ENCODE assay signal across 14 mouse cellular contexts in the genomic region with DNA sequence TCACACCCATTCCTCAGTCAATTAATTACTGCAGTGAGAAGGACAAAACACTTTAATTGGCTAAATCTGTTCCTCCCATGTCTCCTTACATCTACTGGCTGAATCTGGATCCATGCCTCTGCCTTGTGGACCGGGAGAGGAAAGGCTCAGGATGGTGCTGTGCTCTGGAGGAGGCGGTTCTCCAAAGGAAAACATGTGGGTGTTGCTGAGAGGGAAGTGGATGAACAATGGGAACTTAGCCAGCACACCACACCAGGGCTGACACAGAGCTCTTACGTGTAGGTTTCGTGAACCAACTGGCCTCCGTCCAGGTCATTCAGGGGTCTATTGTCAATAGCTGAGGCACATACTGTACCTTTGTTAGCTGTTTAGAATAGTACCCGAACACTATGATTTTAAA.
DNase-seq lines count a peak whose midpoint lies in the region; ATAC-seq and TF ChIP-seq lines count a peak whose summit lies in the region.
"Had no signal": no experiment of that assay in that cellular context is flagged by ENCODE, and none has a peak within 500 bp of the region (broad histone marks: within the 10 kb centered on the region; RNA-seq: fewer than 3 reads in every experiment).

No protein-coding gene starts in this region.

- no peak overlapping the region for H3K27ac ChIP-seq in hindbrain, postnatal 0 days
- no peak overlapping the region for H3K27ac ChIP-seq in hindbrain, embryonic 11.5 days (ENCODE audit: low read depth, low read length)
- H3K27ac ChIP-seq in lung, embryonic 16.5 days (ENCODE audit: low read length) = no peak overlapping the region
- H3K27ac ChIP-seq: intestine, embryonic 15.5 days; stomach, postnatal 0 days had no signal

- WGBS in hindbrain, postnatal 0 days = 57% methylated on average over 6 of the region's 6 CpGs
- WGBS in hindbrain, embryonic 11.5 days = 89% methylated on average over 6 of the region's 6 CpGs
- WGBS in lung, embryonic 16.5 days = 40% methylated on average over 6 of the region's 6 CpGs

- no peaks in the 10 kb centered on the region for H3K36me3 ChIP-seq in hindbrain, postnatal 0 days (ENCODE audit: insufficient read depth, low read length)
- no peaks in the 10 kb centered on the region for H3K36me3 ChIP-seq in hindbrain, embryonic 11.5 days (ENCODE audit: control insufficient read depth, insufficient read depth, low read length)
- no peaks in the 10 kb centered on the region for H3K36me3 ChIP-seq in lung, embryonic 16.5 days (ENCODE audit: control insufficient read depth, insufficient read depth, low read length)
- H3K36me3 ChIP-seq: intestine, embryonic 15.5 days had no signal

- no peaks in the 10 kb centered on the region for H3K9me3 ChIP-seq in hindbrain, postnatal 0 days (ENCODE audit: low read length)
- H3K9me3 ChIP-seq in hindbrain, embryonic 11.5 days (ENCODE audit: control insufficient read depth, low read length) = no peaks in the 10 kb centered on the region
- H3K9me3 ChIP-seq in lung, embryonic 16.5 days (ENCODE audit: control insufficient read depth, low read length) = no peaks in the 10 kb centered on the region
- H3K9me3 ChIP-seq: intestine, embryonic 15.5 days had no signal

- no peaks in the 10 kb centered on the region for H3K4me1 ChIP-seq in hindbrain, postnatal 0 days (ENCODE audit: insufficient read depth, low read length)
- no peaks in the 10 kb centered on the region for H3K4me1 ChIP-seq in hindbrain, embryonic 11.5 days (replicated peaks; ENCODE audit: control insufficient read depth, insufficient read depth, low read length)
- H3K4me1 ChIP-seq in lung, embryonic 16.5 days (replicated peaks; ENCODE audit: control insufficient read depth, insufficient read depth, low read length) = peaks cover 3% of the 10 kb centered on the region; the same call in 1 of the 2 replicates
- H3K4me1 ChIP-seq: intestine, embryonic 15.5 days had no signal

- no peaks in the 10 kb centered on the region for H3K27me3 ChIP-seq in hindbrain, postnatal 0 days (ENCODE audit: insufficient read depth, low read length)
- H3K27me3 ChIP-seq in hindbrain, embryonic 11.5 days (ENCODE audit: control insufficient read depth, insufficient read depth, low read length) = no peaks in the 10 kb centered on the region
- H3K27me3 ChIP-seq in lung, embryonic 16.5 days (ENCODE audit: control insufficient read depth, insufficient read depth, low read depth, low read length) = no peaks in the 10 kb centered on the region
- H3K27me3 ChIP-seq: intestine, embryonic 15.5 days had no signal

- no peak overlapping the region for H3K4me2 ChIP-seq in hindbrain, postnatal 0 days (ENCODE audit: low read depth, low read length)
- no peak overlapping the region for H3K4me2 ChIP-seq in hindbrain, embryonic 11.5 days (replicated peaks; ENCODE audit: low read depth, low read length)
- no peak overlapping the region for H3K4me2 ChIP-seq in lung, embryonic 16.5 days (ENCODE audit: low read depth, low read length)
- H3K4me2 ChIP-seq: intestine, embryonic 15.5 days had no signal

- ATAC-seq in hindbrain, postnatal 0 days = no peak
- ATAC-seq in hindbrain, embryonic 11.5 days (ENCODE audit: low FRiP score) = no peak
- peak; percentile 64 for ATAC-seq in lung, embryonic 16.5 days (ENCODE audit: low read depth)
- ATAC-seq in monocyte, adult 5-6 weeks (replicated peaks; ENCODE audit: insufficient number of reproducible peaks, low FRiP score, low TSS enrichment, poor library complexity, severe bottlenecking) = no peak
- ATAC-seq: intestine, embryonic 15.5 days had no signal

- H3K9ac ChIP-seq in hindbrain, postnatal 0 days (replicated peaks; ENCODE audit: low read length) = no peak overlapping the region
- no peak overlapping the region for H3K9ac ChIP-seq in hindbrain, embryonic 11.5 days (ENCODE audit: low read depth, low read length)
- no peak overlapping the region for H3K9ac ChIP-seq in lung, embryonic 16.5 days (ENCODE audit: low read length)
- H3K9ac ChIP-seq: intestine, embryonic 15.5 days had no signal

- peak; percentile 38 to 45 for DNase-seq in cerebellum, postnatal 10 days
- no peak for DNase-seq in cerebellum, adult 8-10 months
- peak; percentile 22 for DNase-seq in hindbrain, postnatal 0 days (ENCODE audit: low spot score)
- no peak for DNase-seq in hindbrain, embryonic 11.5 days (ENCODE audit: low spot score)
- DNase-seq in ES-CJ7 (ENCODE audit: low read depth, low spot score) = peak; percentile 20
- DNase-seq in adrenal gland, postnatal 10 days = no peak
- DNase-seq: adrenal gland, postnatal 36 days; cerebellum, adult 11-12 months; spleen, adult 18-20 months had no signal

- TF ChIP-seq CTCF in hindbrain, postnatal 0 days (IDR thresholded peaks at IDR 0.05; ENCODE audit: low read depth) = no peak

- H3K4me3 ChIP-seq in hindbrain, postnatal 0 days (ENCODE audit: low read length) = no peak overlapping the region
- H3K4me3 ChIP-seq in hindbrain, embryonic 11.5 days (ENCODE audit: low read depth, low read length) = no peak overlapping the region
- H3K4me3 ChIP-seq in lung, embryonic 16.5 days (ENCODE audit: low read length) = no peak overlapping the region
- H3K4me3 ChIP-seq: erythroblast, embryonic 14.5 days; intestine, embryonic 15.5 days had no signal

Comparison
In these comparisons a context has a peak if more than half of its experiments do, and no peak if none do; other contexts are left out.
1. DNase-seq: peak in cerebellum, postnatal 10 days (2 of 2), hindbrain, postnatal 0 days (single experiment) and ES-CJ7 (single experiment); none in cerebellum, adult 8-10 months (single experiment), hindbrain, embryonic 11.5 days (single experiment) and adrenal gland, postnatal 10 days (single experiment).